Mouse (Mus musculus): ENCODE data around the gene Ruvbl2. TPM values are rescaled to one million over a fixed set of nuclear protein-coding genes. Genes with fewer than 3 reads are reported as not detected.
A peak's percentile ranks its signal among the peaks of the same experiment; 100 is the strongest.
"Not testable (repeated sequence)": the region's sequence is repeated elsewhere in the genome, so short reads cannot be mapped to it uniquely, and the experiment has no call there.

Gene Ruvbl2
- polyA plus RNA-seq (2012; rRNA removed) (120 TPM in 2 replicates), polyA plus RNA-seq (2014; fragmentation: Nextera tagmentation; extraction: Ambion mirVana) (119 and 126 TPM in 2 replicates)

DNA sequence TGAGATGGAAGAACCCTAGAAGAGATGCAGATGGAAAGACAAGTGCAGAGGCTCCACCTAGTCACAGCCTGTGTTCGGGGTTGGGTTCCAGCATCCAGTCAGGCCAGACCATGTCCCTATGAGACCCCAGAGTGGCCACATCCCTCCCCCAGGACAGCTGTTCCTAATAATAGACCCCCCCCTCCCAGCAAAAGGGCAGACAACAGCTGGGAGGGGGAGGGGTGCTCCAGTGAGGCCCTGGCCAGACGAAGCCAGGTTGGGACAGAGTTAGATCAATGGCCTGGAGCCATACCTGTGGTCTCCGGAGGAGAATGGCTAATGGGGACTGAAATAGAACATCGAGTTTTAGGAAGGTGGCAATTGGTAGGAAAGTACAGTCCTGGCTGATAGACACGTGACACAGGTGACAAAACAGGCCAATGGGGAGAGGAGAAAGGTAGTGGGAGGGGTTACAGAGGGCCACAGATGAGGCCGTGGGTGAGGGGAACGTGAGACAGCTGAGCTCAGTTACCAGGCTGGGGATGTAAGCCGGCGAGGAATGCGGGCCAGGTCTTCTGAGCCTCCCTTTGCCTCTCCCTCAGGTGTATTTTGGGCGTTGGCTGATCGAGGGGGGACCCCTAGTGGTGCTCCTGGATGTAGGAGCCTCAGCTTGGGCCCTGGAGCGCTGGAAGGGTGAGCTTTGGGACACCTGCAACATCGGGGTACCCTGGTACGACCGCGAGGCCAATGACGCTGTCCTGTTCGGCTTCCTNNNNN, at the start of gene Ruvbl2:
Ruvbl2 (minus strand) TSS at position 576 of the 756 bp plus-strand sequence.
- H3K4me1 ChIP-seq (ENCODE audit: control insufficient read depth, insufficient read depth, low read length) = peaks cover 37% of the 10 kb centered on the region
- peak within 1 kb of the TSS; percentile 36 for H3K4me2 ChIP-seq (replicated peaks; ENCODE audit: low read depth, low read length, severe bottlenecking)
- H3K36me3 ChIP-seq (ENCODE audit: control insufficient read depth, insufficient read depth, low read length) = peaks cover 28% of the 10 kb centered on the region
- no peak for DNase-seq (ENCODE audit: low spot score)
- no peak within 1 kb of the TSS; the same call in 1 of the 2 replicates for H3K27ac ChIP-seq (replicated peaks; ENCODE audit: low read depth, low read length)
- no peak for TF ChIP-seq POLR2A (IDR thresholded peaks at IDR 0.05; ENCODE audit: borderline replicate concordance, extremely low read depth, insufficient read depth, insufficient read length)
- no peaks in the 10 kb centered on the region for H3K27me3 ChIP-seq (ENCODE audit: control insufficient read depth, insufficient read depth, low read length)
- ATAC-seq (ENCODE audit: low FRiP score, low read depth) = no peak
- 11% methylated on average over 18 of the region's 19 CpGs for WGBS
- no peak within 1 kb of the TSS for H3K9ac ChIP-seq (ENCODE audit: low read depth, low read length, severe bottlenecking)
- H3K9me3 ChIP-seq (ENCODE audit: control insufficient read depth, low read length) = no peaks in the 10 kb centered on the region
- 0 out of 2 replicates have a peak within 1 kb of the TSS, but pooled peaks have one; percentile 2 for H3K4me3 ChIP-seq (replicated peaks; ENCODE audit: low read length)

DNA sequence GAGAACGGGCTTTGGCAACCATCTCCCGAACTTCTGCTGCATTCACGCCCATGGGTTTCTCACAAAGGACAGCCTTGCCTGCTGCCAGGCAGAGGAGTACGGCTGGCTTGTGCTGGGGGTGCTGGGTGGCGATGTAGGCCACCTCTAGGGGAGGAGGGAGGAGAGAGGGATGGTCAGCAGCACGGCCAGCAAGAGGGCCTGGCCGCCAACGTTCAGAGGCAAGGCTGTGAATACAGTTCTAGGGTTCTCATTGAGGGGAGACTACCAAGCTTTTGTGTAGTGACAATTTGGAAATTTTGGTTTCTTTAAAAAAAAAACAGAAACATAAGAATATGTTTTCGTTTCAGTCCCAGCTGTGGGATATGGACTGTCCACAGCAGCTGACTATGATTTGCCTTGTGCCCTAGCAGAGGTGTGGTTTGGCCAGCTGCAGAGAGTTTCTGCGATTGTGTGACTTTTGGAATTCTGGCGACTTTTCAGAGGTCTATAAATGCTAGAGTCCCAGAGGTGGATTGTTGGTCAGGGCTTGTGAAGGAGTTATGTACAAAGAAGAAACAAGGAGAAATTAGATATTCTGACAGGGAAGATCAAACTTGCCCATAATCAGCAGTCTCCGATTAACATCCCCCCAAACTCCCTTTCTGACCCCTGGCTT, 49.0 kb upstream of the Ruvbl2 start, which contains the start of gene Gm45808:
Gm45808 (minus strand) TSS at position 51 of the 655 bp plus-strand sequence.
- H3K27ac ChIP-seq (replicated peaks; ENCODE audit: low read depth, low read length) = peak within 1 kb of the TSS; percentile 61
- WGBS = 80% methylated on average over 12 of the region's 12 CpGs

DNA sequence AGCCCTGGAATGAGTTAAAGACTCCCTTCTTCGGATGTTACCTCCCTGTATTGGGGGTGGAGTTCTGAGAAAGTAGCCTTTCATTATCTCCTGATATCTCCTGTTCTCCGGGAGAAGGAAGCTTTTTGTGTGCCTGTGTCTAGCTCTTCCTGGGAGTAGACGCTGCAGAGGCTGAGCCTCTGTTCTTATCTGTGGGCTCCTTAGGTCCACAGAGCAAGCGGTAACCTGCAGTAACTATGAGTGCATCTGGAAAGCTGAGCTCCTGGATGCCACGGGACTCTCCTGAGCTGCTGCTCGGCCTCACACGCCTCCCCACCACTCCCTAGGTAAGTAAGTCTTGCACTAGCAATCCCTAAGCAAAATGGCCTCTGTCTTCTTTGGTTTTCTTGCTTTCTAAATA, 48.3 kb upstream of the Ruvbl2 start:
- TF ChIP-seq POLR2A (IDR thresholded peaks at IDR 0.05; ENCODE audit: borderline replicate concordance, extremely low read depth, insufficient read depth, insufficient read length) = no peak
- Histone ChIP-seq H3K4me1 (ENCODE audit: control insufficient read depth, insufficient read depth, low read length) (peaks cover 12% of the 10 kb centered on the region), H3K36me3 (ENCODE audit: control insufficient read depth, insufficient read depth, low read length) (no peaks in the 10 kb centered on the region), H3K9me3 (ENCODE audit: control insufficient read depth, low read length) (no peaks in the 10 kb centered on the region), H3K9ac (ENCODE audit: low read depth, low read length, severe bottlenecking) (no peak overlapping the region), H3K4me3 (replicated peaks; ENCODE audit: low read length) (no peak overlapping the region), H3K27ac (replicated peaks; ENCODE audit: low read depth, low read length) (no peak overlapping the region), H3K27me3 (ENCODE audit: control insufficient read depth, insufficient read depth, low read length) (no peaks in the 10 kb centered on the region), H3K4me2 (replicated peaks; ENCODE audit: low read depth, low read length, severe bottlenecking) (no peak overlapping the region)
- DNase-seq (ENCODE audit: low spot score) (no peak), ATAC-seq (ENCODE audit: low FRiP score, low read depth) (no peak)
- 72% methylated on average over 7 of the region's 7 CpGs for WGBS

More for the DNA sequence above, 49.0 kb upstream of the Ruvbl2 start, which contains the start of gene Gm45808:
- no peaks in the 10 kb centered on the region for H3K9me3 ChIP-seq (ENCODE audit: control insufficient read depth, low read length)
- no peaks in the 10 kb centered on the region for H3K27me3 ChIP-seq (ENCODE audit: control insufficient read depth, insufficient read depth, low read length)
- H3K36me3 ChIP-seq (ENCODE audit: control insufficient read depth, insufficient read depth, low read length) = 0 out of 2 replicates have a peak, but pooled peaks cover 2% of the 10 kb centered on the region
- no peak within 1 kb of the TSS for H3K4me2 ChIP-seq (replicated peaks; ENCODE audit: low read depth, low read length, severe bottlenecking)
- ATAC-seq (ENCODE audit: low FRiP score, low read depth) (no peak), DNase-seq (ENCODE audit: low spot score) (no peak)
- TF ChIP-seq POLR2A (IDR thresholded peaks at IDR 0.05; ENCODE audit: borderline replicate concordance, extremely low read depth, insufficient read depth, insufficient read length) = no peak
- no peak within 1 kb of the TSS for H3K4me3 ChIP-seq (replicated peaks; ENCODE audit: low read length)
- H3K4me1 ChIP-seq (ENCODE audit: control insufficient read depth, insufficient read depth, low read length) = peaks cover 14% of the 10 kb centered on the region
- H3K9ac ChIP-seq (ENCODE audit: low read depth, low read length, severe bottlenecking) = no peak within 1 kb of the TSS

DNA sequence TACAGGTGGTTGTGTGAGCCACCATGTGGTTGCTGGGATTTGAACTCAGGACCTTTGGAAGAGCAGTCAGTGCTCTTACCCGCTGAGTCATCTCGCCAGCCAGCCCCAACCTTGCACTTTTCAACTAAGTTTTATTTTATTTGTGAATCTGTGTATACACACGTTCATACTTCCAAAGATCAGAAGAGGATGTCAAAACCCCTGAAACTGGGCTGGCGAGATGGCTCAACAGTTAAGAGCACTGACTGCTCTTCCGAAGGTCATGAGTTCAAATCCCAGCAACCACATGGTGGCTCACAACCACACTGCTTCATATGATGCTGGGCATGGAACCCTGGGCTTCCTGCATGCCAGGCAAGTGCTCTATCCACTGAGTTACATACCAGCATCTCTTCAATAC, 47.1 kb upstream of the Ruvbl2 start:
- not testable (repeated sequence) for H3K36me3 ChIP-seq (ENCODE audit: control insufficient read depth, insufficient read depth, low read length); H3K9me3 ChIP-seq (ENCODE audit: control insufficient read depth, low read length); H3K4me1 ChIP-seq (ENCODE audit: control insufficient read depth, insufficient read depth, low read length); H3K27ac ChIP-seq (replicated peaks; ENCODE audit: low read depth, low read length); H3K9ac ChIP-seq (ENCODE audit: low read depth, low read length, severe bottlenecking); DNase-seq (ENCODE audit: low spot score); H3K27me3 ChIP-seq (ENCODE audit: control insufficient read depth, insufficient read depth, low read length); ATAC-seq (ENCODE audit: low FRiP score, low read depth); H3K4me3 ChIP-seq (replicated peaks; ENCODE audit: low read length); H3K4me2 ChIP-seq (replicated peaks; ENCODE audit: low read depth, low read length, severe bottlenecking)
- WGBS = 86% methylated on average over 5 of the region's 5 CpGs

DNA sequence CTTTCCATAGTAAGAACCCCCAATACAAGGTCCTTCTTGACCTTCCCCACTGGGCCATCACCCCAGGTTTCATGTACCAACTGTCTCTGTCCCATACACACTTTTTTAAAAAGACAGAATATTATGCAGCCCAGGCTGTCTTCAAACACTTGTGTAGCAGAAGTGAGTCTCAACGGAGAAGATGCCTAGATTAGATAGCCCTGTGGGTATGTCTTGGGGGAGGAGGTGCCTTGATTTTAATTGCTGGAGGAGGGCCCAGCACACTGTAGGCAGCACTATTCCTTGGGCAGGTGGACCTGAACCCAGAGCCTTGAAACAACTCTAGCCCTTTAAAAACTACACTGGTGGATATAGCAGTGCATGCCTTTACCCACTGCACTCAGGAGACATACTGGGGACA, 44.3 kb upstream of the Ruvbl2 start:
- no peak overlapping the region for H3K9ac ChIP-seq (ENCODE audit: low read depth, low read length, severe bottlenecking)
- 86% methylated on average over 1 of the region's 1 CpGs for WGBS

More for the DNA sequence above, 44.3 kb upstream of the Ruvbl2 start:
- no peak for ATAC-seq (ENCODE audit: low FRiP score, low read depth)
- no peak overlapping the region for H3K4me3 ChIP-seq (replicated peaks; ENCODE audit: low read length)
- H3K4me2 ChIP-seq (replicated peaks; ENCODE audit: low read depth, low read length, severe bottlenecking) = no peak overlapping the region
- no peaks in the 10 kb centered on the region for H3K4me1 ChIP-seq (ENCODE audit: control insufficient read depth, insufficient read depth, low read length)
- no peaks in the 10 kb centered on the region for H3K9me3 ChIP-seq (ENCODE audit: control insufficient read depth, low read length)
- no peaks in the 10 kb centered on the region for H3K27me3 ChIP-seq (ENCODE audit: control insufficient read depth, insufficient read depth, low read length)
- no peak for DNase-seq (ENCODE audit: low spot score)
- H3K27ac ChIP-seq (replicated peaks; ENCODE audit: low read depth, low read length) = no peak overlapping the region
- TF ChIP-seq POLR2A (IDR thresholded peaks at IDR 0.05; ENCODE audit: borderline replicate concordance, extremely low read depth, insufficient read depth, insufficient read length) = no peak
- H3K36me3 ChIP-seq (ENCODE audit: control insufficient read depth, insufficient read depth, low read length) = 0 out of 2 replicates have a peak, but pooled peaks cover 3% of the 10 kb centered on the region
